Mouse (Mus musculus): ENCODE measurements around the gene Cacna1e.

Cacna1e gene

DNA sequence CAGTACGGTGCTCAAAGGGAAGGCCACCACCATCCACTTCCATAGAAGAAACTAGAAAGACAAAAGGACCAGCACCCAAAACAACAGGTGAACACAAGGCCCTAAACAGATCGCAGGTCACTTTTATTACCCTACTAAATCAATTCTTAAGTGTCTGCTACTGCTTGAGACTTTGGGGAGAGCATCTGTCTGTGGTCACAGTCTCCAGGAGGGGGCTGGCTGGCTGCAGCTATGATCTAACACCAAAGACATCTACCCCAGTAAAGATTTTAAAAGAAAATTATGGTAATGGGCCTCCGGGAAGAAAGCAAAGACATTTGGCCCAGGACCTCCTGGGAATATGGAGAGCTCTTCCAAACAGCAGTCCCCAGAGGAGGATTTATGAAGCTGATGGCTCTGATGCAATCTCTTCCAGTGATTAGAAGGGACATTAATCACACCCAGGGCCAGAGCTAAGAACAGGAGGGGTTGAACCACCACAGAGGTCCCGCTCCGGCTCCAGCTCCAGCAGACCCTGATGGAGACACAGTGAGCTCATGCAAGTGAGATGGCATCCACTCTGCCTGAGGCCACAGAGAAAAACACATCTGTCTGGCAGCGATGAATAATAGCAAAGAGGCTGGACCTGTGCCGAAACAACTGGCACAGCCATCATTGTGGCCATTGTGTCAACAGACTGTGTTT, 178.3 kb downstream of the Cacna1e start:
- DNase-seq: no peak

GRCm38 (mm10) chr1:154704558-154705185, 179.6 kb downstream of the Cacna1e start:
- peak; percentile 68 for DNase-seq

DNA sequence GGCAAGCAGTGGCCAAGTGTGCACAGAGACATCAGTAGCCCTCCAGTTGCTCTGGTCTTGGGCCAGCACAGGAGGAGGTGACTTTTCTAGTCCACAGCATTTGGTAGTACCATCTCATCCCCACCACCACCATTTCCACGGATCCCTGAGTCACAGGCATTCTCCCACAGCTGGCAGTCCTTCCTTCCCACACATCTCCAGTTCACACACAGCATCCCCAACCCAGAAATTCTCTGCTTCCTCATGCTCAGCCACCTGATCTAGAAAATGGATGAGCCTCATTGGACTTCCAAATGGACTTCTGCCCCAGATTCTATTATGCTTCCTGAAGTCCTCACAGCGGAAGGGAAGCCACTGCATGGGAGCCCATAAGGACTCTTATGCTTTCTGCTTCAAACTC, 181.7 kb downstream of the Cacna1e start:
- no peak for DNase-seq

DNA sequence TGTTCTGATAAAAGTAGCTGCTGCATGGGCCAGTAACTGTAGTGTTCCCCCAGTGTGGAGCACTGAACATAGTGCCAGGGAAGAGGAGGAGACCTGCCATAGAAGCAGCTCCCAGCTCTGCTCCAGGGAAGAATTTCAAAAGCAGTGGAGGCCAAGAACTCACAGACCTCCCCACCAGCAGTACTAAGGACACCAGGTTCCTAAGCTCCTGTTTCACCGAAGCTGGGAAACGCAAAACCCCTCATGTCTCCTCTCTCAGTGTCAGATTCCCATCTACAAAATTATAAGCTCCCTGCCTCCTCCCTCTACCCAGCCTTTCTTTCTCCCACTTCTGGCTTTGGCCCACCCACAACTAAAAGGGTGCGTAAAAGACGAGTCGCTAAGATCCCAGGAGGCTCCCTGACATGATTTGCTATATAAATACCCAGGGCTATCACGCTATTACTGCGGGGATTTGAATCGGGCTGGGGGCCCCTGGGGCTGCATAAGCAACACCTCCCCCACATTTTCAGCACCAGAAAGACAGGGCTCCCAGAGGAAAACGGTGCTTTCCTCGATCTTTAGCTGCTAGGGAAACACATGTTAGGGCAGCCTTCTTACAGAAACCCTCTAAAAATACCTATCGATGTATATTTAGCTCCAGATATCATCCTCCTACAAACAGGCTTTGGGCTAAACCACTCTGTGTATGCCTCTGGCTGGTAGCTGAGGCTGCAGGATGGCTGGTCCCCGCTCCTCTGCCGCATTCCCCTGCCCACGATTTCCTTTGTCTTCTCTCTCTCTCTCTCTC, 195.2 kb downstream of the Cacna1e start:
- DNase-seq: peak; percentile 20

- no peak for DNase-seq
Measured at GRCm38 (mm10) chr1:154686861-154687260, 197.4 kb downstream of the Cacna1e start.

GRCm38 (mm10) chr1:154683477-154684106, 200.7 kb downstream of the Cacna1e start:
- DNase-seq: no peak

GRCm38 (mm10) chr1:154678989-154679388, 205.3 kb downstream of the Cacna1e start:
- no peak for DNase-seq

DNA sequence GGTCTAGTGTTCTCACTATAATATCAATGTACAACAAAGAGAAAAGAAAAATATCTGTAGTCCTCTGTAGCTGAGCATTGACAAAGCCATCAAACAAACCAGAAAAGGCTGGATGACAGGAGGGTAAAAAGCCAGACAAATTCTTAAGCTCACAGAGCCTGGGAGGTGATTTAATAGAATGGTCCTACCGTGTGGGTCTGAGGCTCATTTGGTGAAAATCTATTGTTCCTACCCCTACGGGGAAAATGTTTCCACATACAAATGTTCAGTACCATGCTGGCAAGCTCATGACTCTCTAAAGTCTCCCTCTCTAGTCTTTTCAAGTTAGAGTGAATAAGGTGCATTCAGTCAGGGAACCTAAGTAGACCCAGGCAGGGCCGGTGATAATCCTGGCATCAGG, 206.2 kb downstream of the Cacna1e start:
- no peak for DNase-seq

DNA sequence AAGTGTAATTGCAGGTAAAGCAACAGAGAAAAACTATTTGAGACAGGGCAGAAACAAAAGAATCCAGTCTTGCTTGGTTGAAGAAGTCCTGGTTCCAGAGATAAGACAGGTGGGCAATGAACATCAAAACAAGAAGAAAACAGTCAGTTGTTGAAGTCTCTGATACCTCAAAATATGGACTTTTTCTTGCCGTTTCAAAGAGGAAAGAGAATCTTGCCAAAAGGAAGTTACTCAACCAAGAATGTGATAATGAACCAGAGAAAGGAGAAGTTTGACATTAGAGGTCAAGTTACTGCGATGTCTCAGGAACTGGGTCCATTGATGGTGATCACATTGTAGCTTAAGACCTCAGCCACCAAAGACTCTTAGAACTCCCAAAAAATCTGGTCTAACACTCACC, 206.6 kb downstream of the Cacna1e start:
- DNase-seq: no peak

DNA sequence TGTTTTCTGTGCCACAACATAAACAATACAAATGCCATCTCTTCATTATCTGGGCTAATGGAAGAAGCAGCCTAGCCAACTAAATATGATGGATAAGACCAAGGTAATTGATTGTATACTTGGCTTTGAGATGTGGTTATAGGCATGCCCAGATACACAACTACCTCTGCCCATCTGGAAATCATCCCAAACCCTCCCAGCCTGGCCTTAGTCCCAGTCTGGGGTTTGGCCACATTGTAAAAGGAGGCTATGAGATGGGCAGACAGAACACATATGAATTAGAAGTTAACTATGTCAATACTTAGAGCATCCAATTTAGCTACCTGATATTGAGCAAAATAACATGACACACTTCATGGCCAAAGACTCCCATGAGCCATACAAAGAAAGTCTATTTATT, 220.6 kb downstream of the Cacna1e start:
- no peak for DNase-seq

- peak; percentile 38 for DNase-seq
Measured at GRCm38 (mm10) chr1:154661977-154662376, 222.3 kb downstream of the Cacna1e start.

DNA sequence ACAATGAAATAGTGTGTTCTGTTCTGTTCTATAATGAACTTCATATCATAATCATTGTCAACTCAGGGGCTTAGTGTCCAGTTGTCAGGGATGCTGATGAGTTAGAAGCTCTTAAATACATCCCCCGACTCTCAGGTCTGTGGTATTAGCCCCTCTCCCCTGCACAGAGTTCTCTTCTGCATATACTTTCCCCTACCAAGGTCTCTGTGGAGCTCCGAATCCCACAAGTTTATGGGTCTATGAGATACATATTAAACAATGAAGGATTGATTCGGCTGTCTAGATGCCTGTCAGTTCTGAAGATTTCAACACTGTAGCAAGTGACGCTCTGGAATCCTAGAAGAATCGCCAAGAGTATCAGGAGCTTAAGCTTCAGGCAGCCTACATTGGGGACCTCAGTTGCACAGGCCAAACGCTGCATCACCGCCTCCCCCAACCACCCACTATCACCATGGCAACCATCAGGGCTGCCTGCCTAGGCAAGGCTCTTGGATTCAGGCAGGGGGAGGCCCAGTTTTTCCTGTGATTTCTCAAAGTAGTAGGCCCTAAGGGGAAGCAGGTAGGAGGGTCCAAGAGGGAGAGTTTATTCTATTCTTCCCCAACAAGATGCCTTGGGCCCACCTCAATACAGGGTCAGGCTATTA, 223.0 kb downstream of the Cacna1e start:
- peak; percentile 90 for DNase-seq

DNA sequence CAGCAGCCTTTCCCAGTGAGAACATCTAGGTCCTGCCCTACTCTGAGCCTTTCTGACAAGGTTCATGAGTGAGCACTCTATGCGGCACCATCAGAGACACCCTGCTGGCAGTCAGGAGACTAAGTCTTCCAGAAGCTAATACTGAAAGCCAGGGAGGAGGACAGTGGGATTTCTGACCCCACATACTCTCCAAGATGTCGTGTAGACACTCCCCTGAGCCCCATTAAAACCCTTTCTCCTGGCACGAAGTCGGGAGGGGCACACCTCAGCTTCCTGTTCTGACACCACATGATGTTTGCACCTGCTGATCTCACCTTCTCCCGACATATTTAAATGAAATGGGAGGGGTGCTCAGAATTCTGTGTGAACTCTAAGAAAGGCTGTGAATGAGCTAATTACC, 226.9 kb downstream of the Cacna1e start:
- DNase-seq: no peak

GRCm38 (mm10) chr1:154653951-154654350, 230.3 kb downstream of the Cacna1e start:
- DNase-seq: no peak

- peak; percentile 49 for DNase-seq
Measured at GRCm38 (mm10) chr1:154646156-154646950, 237.9 kb downstream of the Cacna1e start.

- no peak for DNase-seq
Measured at GRCm38 (mm10) chr1:154637821-154638220, 246.5 kb downstream of the Cacna1e start.

GRCm38 (mm10) chr1:154635766-154636165, 248.5 kb downstream of the Cacna1e start:
- DNase-seq: peak; percentile 37

GRCm38 (mm10) chr1:154632886-154633285, 251.4 kb downstream of the Cacna1e start:
- no peak for DNase-seq

GRCm38 (mm10) chr1:154622666-154623653, 261.3 kb downstream of the Cacna1e start:
- peak; percentile 30 for DNase-seq

GRCm38 (mm10) chr1:154617743-154618455, 266.4 kb downstream of the Cacna1e start:
- DNase-seq: no peak
